Mouse (Mus musculus) testis, postnatal 10 days (tissue): ENCODE measurements around the gene Cpsf6.

Source experiments
- DNase-seq: peaks from one replicate; pipeline ENCODE4 v3.0.0; 2021; ENCODE audit warnings: low spot score

Cpsf6 gene

DNA sequence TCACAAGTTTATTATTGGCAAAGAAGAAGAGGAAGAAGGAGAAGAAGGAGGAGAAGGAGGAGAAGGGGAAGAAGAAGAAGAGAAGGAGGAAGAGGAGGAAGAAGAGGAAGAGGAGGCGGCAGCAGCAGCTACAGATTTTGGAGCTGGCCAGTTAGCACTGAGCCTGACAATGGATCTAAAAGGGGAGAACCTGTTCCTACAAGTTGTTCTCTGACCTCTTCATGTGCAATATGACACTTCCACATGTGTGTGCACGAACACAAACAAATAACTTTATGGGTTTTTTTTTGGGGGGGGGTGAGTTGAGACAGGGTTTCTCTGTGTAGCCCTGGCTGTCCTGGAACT is 5.2 kb upstream of the Cpsf6 start:
- DNase-seq, result no peak

DNA sequence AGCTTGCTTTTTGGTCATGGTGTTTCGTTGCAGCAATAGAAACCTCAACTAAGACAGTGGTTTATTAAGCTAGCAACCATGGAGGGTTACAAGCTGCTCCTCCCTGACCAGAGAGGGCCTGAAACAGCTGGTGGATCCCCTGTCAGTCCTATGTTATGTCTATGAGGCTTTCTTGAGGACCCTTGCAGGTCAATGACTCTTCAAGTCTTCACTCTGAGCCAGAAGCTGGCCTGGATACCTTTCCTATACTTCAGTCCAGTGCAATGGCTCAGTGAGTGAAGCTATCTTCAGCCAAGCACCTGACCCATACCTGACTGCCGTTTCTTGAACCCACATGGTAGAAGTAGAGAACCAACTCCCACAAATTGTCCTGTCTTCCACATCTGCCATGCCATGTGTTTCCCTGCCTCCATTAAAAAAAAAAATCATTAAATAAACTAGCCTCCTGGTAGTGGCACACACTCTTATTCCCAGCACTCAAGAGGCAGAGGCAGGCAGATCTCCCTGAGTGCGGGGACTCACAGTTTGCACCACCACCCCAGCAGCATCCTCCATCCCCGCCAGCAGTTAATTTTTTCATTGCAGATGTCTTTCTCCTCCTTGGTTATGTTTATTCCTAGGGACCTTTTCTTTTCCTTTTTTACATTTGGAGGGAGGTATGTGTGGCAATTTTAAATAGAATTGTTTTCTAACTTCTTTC is 4.7 kb upstream of the Cpsf6 start:
- no peak for DNase-seq

DNA sequence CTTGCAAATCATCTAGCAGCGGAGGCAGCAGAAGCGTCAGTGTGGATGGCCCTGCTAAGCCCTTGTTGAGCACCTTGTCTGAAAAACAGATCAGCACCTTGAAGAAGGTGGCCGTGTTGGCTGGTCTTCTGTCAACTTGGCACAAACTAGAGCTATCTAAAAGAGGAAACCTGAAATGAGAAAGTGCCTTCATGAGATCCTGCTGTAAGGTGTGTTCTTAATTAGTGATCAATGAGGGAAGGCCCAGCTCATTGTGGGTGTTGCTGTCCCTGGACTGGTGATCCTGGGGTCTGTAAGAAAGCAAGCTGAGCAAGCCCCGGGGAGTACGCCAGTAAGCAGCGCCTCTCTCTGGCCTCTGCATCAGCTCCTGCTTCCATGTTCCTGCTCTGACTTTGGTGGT is 4.1 kb upstream of the Cpsf6 start:
- DNase-seq, result no peak

DNA sequence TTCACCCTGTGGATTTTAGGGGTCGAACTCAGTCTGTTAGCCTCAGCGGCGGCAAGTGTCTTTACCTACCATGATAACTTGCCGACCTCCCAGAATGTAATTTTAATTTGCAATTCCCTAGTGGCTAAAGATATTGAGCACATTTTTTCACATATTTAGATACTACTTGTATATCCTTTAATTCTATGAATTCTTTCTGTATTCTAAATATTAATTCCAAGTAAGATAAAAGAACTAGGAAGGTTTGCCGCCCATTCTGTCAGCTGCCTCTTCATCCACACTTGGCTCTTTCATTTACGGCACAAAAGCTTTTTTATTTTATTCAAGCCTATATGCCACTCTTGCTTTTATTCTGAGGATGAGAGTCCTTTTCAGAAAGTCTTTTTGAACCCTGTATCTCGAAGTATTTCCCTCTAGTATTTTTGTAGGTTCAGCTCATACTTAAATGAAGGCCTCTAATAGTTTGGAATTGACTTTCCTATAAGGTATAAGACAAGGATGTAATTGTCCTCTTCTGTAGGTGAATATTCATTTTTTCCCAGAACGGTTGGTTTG is 3.3 kb upstream of the Cpsf6 start:
- no peak for DNase-seq

DNA sequence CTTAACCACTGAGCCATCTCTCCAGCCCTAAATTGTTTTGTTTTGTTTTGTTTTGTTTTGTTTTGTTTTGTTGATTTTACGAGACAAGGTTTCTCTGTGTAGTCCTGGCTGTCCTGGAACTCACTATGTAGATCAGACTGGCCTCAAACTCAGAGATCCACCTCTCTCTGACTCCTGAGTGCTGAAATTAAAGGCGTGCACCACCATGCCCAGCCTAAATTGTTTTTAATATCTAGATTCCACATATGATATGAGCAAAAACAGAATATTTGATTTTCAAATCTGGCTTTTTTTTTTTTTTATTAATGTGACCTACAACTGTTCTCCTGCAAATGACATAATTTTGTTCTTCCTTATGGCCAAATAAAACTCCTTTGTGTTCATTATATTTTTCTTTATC is 2.3 kb upstream of the Cpsf6 start:
- DNase-seq, result no peak

DNA sequence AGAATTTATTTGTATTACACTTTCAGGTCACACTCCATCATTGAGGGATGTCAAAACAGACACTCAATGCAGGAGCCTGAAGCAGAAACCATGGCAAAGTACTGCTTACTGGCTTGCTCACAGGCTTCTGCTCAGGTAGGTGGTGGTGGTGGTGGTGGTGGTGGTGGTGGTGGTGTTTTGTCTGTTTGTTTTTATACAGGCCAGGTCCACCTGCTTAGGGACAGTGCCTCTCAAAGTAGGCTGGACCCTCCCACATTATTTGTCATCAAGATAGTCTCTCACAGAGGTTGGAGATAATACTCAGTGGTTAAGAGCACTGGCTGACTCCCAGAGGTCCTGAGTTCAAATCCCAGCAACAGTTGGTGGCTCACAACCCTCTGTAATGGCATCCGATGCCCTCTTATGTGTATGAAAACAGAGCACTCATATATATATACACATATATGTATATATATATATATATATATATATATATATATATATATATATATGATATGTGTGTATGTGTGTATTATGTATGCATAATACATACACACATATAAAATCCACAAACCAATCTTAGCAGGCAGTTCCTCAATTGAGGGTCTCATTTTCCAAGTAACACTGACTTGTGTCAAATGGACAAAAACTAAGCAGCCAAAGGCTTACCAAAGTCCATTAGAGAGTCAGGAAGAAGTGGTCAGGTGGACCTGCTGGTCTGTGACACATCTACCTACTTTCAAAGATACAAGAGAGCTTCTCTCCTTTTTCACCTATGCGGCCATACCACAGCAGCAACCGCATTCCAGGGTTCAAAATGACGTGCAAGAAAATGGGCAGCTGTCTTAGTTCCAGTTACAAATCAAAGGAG is 1.1 kb upstream of the Cpsf6 start:
- DNase-seq, result no peak

DNA sequence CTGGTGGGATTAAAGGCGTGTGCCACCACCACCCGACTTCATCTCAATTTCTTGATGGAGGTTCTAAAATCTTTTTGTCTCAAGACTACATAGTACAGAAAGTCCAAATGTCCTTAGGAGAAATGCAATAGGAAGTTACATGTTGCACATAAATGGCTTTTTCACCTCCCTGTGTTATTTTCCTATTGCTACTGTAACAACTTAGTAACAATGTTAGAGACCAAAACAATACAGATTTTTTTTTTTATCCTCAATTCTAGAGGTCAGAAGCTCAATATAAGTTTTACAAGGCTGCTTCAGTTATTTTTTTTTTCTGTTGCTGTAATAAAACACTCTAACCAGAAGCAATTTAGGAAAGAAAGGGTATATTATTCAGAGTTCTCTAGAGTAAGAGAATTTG is 374 bp downstream of the Cpsf6 start:
- DNase-seq, result no peak

DNA sequence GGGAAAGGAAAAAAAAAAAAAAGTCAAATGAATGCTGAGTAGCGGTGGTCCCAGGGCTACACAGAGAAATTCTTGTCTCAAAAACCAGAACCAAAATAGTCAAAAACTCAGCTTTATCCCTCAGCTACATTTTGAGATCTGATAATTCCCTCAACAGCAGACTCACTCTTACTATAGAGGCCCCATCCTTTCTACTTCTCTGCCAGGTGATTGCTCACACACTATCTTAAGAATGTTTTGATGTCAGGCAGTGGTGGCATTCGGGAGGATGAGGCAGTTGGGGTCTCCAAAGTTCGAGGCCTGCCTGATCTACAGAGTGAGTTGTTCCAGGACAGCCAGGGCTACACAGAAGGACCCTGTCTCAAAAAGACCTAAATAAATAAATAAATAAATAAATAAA is 1.2 kb downstream of the Cpsf6 start:
- no peak for DNase-seq

DNA sequence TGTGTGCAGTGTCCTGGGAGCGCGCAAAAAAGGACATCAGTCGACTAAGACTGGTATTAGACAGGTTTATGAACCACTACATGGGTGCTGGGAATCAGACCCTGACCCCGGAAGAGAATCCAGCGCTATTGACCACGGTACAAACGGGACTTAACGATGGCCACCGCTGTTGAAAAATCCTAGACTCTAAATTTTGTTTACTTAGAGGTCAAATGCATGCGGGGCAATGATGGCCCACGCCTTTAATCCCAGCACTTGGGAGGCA is 1.6 kb downstream of the Cpsf6 start:
- DNase-seq, result no peak

DNA sequence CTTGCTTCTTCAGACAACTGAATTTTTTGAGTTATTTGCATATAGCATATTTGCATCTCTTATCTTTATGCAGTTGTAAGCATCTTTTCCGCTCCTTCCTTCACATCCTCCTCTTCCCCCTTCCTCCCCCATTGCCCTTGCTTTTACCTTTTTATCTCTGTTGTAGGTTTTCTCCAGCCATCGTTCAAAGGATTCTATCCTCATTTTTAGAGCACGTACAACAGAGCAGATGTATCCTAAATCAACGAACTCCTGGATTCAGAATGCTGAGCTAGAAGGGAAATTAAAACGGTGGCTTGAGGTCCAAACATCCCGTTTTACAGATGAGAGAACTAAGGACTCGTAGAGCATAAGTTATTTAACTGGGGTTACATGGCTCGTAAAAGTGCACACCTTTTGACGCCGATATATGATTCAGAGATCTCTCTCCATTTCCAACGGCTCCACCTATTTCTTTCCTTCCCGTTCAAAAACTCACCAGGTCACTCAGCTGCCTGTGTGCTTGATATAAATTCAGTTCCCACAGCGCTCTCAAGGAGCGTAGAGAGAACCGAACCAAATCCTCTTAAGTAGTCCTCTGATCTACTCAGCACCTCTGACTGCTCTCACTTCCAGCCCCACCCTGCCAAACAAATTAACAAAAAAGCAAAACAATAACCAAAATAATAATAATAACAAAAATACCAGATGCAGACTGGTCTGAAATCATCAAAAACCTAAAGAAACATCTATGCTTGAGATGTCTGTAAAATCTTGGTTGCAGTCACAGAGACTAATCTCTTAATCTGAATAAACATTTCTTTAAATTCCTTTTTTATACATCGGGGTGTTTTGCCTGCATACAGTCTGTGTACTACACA is 2.2 kb downstream of the Cpsf6 start:
- no peak for DNase-seq

DNA sequence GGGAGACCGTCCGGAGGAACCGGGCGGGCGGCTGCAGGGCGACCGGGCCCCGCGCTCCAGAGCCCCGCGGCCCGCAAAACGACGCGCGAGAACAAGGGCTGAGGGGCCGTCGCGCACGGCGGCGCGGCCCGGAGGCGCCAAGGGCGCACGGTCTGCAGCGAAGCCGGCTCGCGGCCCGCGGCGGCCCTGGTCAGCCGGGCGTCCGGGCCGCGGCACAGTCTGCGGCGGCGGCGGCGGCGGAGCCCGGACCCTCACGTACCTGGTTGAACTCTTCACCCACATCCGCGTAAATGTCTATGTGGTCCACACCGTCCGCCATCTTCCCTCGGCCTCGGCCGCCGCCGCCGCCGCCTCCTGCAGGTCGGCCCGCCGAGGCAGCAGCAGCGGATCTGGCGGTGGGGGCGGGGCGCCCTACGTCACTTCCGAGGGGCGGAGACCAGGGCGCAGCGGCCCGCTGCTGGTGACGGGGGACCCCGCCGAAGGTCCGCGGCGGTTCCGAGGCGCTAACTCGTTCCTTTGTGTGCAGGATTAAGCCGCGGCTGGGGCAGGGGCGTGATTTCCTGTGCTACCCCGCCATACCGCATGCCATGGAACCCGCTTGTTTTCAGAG is 3.1 kb downstream of the Cpsf6 start:
- peak; percentile 99 for DNase-seq

DNA sequence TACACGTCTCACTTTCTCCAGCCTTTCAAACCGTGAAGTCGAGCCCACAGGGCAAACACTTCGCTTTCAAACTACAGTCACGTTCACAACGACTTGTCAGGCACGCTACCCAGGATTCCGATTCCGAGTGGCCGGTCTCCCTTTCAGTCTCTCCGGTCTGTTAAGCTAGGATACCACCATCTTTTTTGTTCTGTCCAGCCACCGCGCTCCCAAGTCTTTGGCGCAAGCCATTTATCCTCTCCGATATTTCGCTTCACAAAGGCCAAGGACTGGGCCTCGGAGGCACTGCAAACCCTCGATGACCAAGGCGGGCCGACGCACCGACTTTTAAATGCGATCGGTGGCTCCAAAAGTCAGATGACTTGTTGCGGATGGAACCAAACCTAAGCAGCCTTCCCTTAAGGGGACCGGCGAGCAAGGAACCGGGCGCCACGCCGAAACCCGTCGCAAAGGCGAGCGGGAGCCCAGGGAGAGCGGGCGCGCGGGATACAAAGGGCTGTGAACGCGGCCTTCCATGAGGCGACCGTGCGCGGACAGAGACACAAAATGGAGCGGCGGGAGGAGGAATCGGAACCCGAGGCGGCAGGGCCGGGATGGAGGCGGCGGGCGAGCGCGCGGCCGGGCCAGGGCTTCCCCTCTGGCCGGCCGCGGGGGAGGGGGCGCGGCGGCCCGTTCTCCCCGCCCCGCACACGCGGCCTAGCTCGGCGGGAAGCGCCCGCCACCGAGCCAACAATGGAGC is 3.8 kb downstream of the Cpsf6 start:
- DNase-seq, result peak; percentile 72

DNA sequence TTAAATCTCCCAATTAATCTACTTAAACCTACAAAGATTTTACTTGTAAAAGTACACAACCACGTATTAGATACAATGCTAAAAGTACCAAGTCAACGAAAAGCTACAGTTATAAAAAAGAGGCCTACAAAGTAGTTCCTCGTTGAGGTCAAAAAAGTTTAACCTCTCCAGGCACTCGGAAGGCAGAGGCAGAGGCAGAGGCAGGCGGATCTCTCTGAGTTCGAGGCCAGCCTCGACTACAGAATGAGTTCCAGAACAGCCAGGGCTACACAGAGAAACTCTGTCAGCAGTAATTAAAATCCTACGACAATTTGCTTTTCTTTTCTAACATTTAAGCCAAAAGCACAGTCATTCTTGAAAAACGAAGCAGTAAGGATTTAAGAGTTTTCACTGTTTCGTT is 4.7 kb downstream of the Cpsf6 start:
- DNase-seq, result no peak

DNA sequence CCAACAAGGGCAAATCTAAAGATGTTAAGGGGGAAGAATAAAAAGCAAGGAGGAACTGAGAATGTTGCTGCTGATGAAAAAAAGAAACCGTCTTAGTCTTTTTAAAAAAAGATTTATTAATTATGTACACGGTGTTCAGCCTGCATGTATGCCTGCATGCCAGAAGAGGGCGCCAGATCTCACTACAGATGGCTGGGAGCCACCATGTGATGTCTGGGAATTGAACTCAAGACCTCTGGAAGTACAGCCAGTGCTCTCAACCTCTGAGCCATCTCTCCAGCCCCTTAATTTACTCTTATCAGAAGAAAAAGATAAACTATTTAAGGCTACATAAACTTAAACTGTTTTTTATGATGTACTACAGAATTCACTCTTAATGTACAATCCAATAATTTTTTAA is 16.7 kb downstream of the Cpsf6 start:
- peak; percentile 80 for DNase-seq

DNA sequence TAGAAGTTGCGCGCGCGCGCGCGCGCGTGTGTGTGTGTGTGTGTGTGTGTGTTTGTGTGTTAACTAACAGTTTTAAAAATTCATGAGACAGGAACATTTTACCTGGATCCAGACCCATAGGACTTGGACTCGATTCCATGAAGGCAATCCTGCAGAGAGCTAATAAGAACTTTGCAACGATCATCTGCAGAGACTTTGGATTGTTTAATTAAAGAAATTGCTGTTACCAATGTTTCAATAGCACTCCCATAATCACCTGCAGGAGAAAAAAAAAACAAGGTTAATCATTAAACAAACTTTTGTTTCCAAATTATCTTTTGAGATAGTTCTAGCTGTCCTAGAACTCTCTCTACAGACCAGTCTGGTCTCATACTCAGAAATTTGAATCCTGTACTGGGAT is 20.9 kb downstream of the Cpsf6 start:
- no peak for DNase-seq

DNA sequence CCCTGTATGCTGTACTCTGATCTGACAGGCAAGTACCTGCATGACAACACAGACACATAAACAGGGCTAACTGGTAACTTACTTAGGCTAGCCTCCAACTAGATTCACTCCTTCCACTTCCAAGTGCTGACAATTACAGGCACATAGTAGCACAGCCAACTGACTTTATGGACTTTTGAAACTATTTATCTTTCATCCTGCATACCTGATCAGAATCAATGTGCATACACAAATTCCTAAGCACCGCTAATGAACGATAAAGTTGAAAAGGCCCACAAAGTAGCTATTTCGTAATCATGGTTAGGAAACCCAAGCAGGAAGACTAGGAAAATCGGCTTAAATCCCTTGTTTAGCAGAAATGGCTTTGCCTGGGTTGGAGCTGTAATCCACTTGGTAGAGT is 36.8 kb downstream of the Cpsf6 start:
- DNase-seq, result no peak

DNA sequence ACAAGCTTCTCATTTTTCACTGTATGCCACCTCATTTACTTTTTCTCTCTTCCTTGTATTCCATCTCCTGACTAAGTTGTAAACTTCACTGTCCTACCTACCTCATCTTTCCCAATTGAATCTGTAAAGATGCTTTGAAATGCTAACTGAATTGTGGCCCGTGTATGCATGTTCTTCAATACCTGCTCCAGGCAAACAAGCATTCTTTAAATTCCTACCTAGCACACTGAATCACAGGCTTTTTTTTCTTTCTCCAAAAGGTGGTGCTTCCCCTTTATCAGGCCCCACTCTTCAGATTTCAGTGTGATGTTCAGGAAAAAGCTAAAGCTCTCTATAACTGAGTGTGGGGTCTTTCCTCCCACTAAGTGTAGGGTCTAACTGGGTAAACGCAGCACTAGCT is 37.4 kb downstream of the Cpsf6 start:
- DNase-seq, result no peak

DNA sequence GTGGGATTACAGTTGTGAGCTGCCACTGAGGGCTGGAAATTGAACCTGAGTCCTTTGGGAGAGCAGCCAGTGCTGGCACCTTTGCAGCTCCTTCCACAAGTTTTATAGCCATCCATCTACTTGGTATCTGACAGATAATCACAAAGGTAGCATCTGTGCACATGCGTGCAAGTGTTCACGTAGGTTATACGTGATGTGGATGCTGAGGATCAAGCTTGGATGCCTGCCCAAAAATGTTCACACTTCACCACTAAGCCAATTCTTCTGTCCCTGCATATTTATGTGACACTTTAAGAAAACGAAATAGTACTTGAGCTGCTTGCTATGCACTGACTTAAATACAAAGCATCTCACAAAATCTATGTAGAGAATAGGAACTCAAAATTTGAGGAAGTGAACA is 38.8 kb downstream of the Cpsf6 start:
- no peak for DNase-seq

DNA sequence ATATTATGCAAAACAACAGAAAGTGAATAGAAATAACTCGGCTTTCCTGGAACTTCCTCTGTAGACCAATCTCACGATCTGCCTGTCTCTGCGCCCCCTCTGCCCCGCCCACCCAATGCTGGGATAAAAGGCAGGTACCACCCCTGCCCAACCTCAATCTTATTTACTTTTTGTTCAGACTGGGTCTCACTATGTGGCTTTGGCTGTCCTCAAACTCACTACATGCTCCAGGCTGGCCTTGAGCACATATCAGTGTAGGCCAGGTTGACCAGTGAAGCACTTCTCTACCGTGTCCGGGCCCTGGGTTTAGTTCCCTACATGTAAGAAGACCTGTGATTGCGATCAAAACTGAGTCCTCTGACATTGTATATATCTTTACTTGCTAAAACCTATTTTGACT is 40.6 kb downstream of the Cpsf6 start:
- DNase-seq, result no peak

DNA sequence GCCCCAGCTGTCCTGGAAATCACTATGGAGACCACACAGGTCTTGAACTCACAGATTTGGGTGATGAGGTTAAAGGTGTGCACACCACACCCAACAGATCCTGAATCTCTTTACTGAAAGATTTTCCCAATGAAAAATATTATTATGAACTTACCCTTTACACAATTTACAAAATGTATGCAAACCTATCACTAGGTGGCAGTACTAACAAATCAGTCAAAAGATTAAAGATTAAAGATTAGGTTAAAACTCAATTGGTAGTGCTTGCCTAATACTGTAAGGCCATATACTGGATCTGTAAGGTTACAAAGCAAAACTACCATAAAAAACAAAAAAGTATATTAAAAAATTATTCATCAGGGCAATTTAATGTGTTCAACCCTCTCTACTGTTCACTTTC is 41.9 kb downstream of the Cpsf6 start:
- DNase-seq, result no peak

DNA sequence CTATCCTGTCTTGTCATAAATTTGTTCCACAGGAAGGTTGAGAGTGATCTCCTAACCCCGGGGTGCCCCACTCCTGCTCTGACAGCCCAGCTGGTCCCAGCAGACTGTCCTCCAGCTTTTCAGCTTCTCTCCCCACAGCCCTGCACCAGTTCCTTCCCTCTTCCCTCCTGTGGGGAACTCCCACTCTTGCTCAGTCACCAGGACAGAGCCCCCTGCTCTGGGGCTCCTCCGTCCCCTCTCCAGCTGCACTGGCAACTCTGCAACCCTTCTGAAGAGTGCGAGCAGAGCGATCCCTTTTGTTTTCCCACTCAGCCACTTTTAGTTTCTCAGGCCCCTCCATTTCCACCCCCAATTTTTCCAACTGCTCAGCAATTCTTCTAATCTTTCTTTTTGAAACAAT is 44.2 kb downstream of the Cpsf6 start:
- DNase-seq, result no peak

DNA sequence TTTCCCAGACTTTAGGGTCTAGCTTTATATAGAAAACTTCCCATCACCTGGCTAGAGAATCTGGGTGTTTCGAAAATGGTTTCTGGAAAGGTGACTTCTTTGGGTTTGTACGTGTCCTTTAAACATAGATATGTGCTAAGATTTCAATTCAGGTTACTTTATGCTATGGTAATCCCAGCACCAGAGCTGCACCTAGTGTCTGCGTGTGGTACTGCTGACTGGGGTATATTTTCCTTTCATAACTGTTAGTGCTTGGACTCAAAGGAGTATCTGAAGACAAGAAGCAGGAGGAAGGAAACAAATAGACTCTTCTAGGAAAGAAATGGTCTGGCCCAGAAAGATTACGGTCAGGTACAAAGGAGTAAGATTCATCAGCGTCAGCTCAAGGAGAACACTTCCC is 49.3 kb downstream of the Cpsf6 start:
- DNase-seq, result peak; percentile 47
